Mouse (Mus musculus) thymus, adult 2 months (tissue): Measurements from ENCODE around the gene Tmem151b.

ENCODE experiments used
- CTCF ChIP-seq: fragments of 200-500 bp; IDR thresholded peaks from 2 replicates; pipeline ENCODE4 v1.5.1; 2012; ENCODE audit warnings: mild to moderate bottlenecking, control low read depth, low read length, moderate library complexity, borderline replicate concordance; ENCODE audit not compliant: control insufficient read depth, poor library complexity, insufficient read depth; ENCODE audit errors: extremely low read depth
- POLR2A ChIP-seq: fragments of 200-500 bp; IDR thresholded peaks from 2 replicates; pipeline ENCODE4 v1.6.1; 2012; ENCODE audit warnings: mild to moderate bottlenecking, low read length, control low read depth, moderate library complexity; ENCODE audit not compliant: control insufficient read depth, poor library complexity, insufficient read depth; ENCODE audit errors: extremely low read depth

DNA sequence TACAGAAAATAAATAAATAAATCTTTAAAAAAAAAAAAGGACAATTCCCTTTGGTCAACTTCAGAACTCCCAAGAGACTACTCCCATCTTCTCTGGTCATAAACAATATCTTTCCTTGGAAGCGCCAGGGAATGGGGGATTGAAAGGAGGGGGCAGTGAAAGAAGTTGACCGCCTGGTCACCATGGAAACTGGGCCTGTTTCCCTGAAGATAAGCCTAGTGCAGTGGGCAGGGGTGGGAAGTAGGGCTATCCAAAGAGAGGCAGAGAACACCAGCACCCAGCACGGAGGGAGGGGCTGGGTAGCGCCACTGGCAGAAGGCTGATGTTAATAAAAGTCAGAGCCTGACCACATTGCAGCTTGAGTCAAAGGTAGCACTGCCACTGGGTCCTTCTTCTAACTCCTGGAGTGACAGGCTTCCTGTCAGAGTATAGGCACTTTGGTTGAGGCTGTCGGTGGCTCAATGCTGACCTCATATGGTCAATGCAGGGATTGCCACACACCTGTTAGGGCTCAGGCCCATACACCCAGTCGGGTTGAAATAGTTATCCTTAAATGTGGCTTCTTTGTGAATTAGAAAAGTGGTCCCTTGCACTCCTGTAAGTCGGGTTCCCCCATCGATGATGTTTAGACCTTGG, 2.5 kb upstream of the Tmem151b start:
- TF ChIP-seq CTCF (peak; percentile 54; the same call in 1 of the 2 replicates), POLR2A (no peak)
